Mouse (Mus musculus): ENCODE results near the gene Coq10b.
"Not testable (repeated sequence)": the region's sequence is repeated elsewhere in the genome, so short reads cannot be mapped to it uniquely, and the experiment has no call there.

Gene Coq10b

GRCm38 (mm10) chr1:55058383-55058782, 5.8 kb downstream of the Coq10b start:
- not testable (repeated sequence) for DNase-seq

GRCm38 (mm10) chr1:55061099-55061498, 8.5 kb downstream of the Coq10b start:
- DNase-seq = no peak

- no peak for DNase-seq
Measured at GRCm38 (mm10) chr1:55061772-55062171, 9.2 kb downstream of the Coq10b start.

- not testable (repeated sequence) for DNase-seq
Measured at GRCm38 (mm10) chr1:55072328-55072727, 19.8 kb downstream of the Coq10b start.

GRCm38 (mm10) chr1:55074757-55075156, 22.2 kb downstream of the Coq10b start:
- DNase-seq = no peak

- DNase-seq = no peak
Measured at GRCm38 (mm10) chr1:55075652-55076394, 23.3 kb downstream of the Coq10b start.

- no peak for DNase-seq
Measured at GRCm38 (mm10) chr1:55076395-55076743, 23.8 kb downstream of the Coq10b start.

- no peak for DNase-seq
Measured at GRCm38 (mm10) chr1:55076849-55077516, 24.4 kb downstream of the Coq10b start.

- no peak for DNase-seq
Measured at GRCm38 (mm10) chr1:55079677-55080076, 27.1 kb downstream of the Coq10b start.

GRCm38 (mm10) chr1:55082106-55082505, 29.5 kb downstream of the Coq10b start:
- DNase-seq = no peak

- no peak for DNase-seq
Measured at GRCm38 (mm10) chr1:55085781-55086366, 33.3 kb downstream of the Coq10b start.

GRCm38 (mm10) chr1:55086868-55087400, 34.4 kb downstream of the Coq10b start:
- DNase-seq = peak; percentile 78

- DNase-seq = peak; percentile 65
Measured at GRCm38 (mm10) chr1:55087401-55087904, 34.9 kb downstream of the Coq10b start.

GRCm38 (mm10) chr1:55087932-55088610, 35.5 kb downstream of the Coq10b start, which contains the start of the genes Hspe1 and Hspd1:
Hspe1 (plus strand) TSS chr1:55088132.
Hspd1 (minus strand) TSS chr1:55088243.
- peak; percentile 98 for DNase-seq

GRCm38 (mm10) chr1:55088611-55089497, 36.3 kb downstream of the Coq10b start:
- DNase-seq = no peak

GRCm38 (mm10) chr1:55089498-55090064, 37.0 kb downstream of the Coq10b start:
- no peak for DNase-seq

- DNase-seq = no peak
Measured at GRCm38 (mm10) chr1:55092056-55092455, 39.5 kb downstream of the Coq10b start.

- DNase-seq = no peak
Measured at GRCm38 (mm10) chr1:55092469-55092868, 39.9 kb downstream of the Coq10b start.

GRCm38 (mm10) chr1:55106919-55107585, 54.5 kb downstream of the Coq10b start:
- no peak for DNase-seq

GRCm38 (mm10) chr1:55107644-55108043, 55.1 kb downstream of the Coq10b start:
- DNase-seq = no peak

- DNase-seq = no peak
Measured at GRCm38 (mm10) chr1:55108473-55108872, 55.9 kb downstream of the Coq10b start.

Measured in kidney, adult 11 months (tissue).